Mouse (Mus musculus) gastrocnemius, postnatal 10 days (tissue): ENCODE data around the gene Mdc1. TPM values are rescaled to one million over a fixed set of nuclear protein-coding genes. Genes with fewer than 3 reads are reported as not detected.
A peak's percentile ranks its signal among the peaks of the same experiment; 100 is the strongest.

Experiments
- DNase-seq: peaks from one replicate; pipeline ENCODE4 v3.0.0; 2021; ENCODE audit warnings: mixed read lengths
- long read RNA-seq, 2 experiments: library from polyadenylated mRNA; stranded (forward); transcript quantifications; one replicate each; pipeline ENCODE4 v2.0.0; 2021
- total RNA-seq, 2 experiments: library from RNA; stranded (reverse); gene quantifications; 2 replicates each; pipeline ENCODE4 v1.2.3; 2021

Gene Mdc1
- 10 to 100 TPM; 10.1 to 14.6 TPM for total RNA-seq
- long read RNA-seq, experiment 1, partial matches to known transcripts = 1 of 2 reads
- long read RNA-seq, experiment 1, other reads (novel, unspliced or antisense) = 1 of 2 reads
- long read RNA-seq, experiment 2 = 0 reads

- peak; percentile 96 for DNase-seq
Measured at GRCm38 (mm10) chr17:35841076-35841950, at the start of gene Mdc1. TSS of gene Mdc1 (plus strand) at chr17:35841515.

GRCm38 (mm10) chr17:35792837-35793236 lies 48.5 kb upstream of the Mdc1 start:
- no peak for DNase-seq

GRCm38 (mm10) chr17:35795099-35795498 lies 46.2 kb upstream of the Mdc1 start:
- no peak for DNase-seq

- DNase-seq = no peak
Measured at GRCm38 (mm10) chr17:35795656-35796055, 45.7 kb upstream of the Mdc1 start.

GRCm38 (mm10) chr17:35796835-35797234 lies 44.5 kb upstream of the Mdc1 start:
- DNase-seq = no peak

GRCm38 (mm10) chr17:35800905-35801304 lies 40.4 kb upstream of the Mdc1 start:
- no peak for DNase-seq

- DNase-seq = no peak
Measured at GRCm38 (mm10) chr17:35803020-35803419, 38.3 kb upstream of the Mdc1 start.

GRCm38 (mm10) chr17:35803858-35804399 lies 37.4 kb upstream of the Mdc1 start:
- DNase-seq = no peak

- peak; percentile 29 for DNase-seq
Measured at GRCm38 (mm10) chr17:35808073-35808472, 33.2 kb upstream of the Mdc1 start.

- DNase-seq = no peak
Measured at GRCm38 (mm10) chr17:35809395-35809794, 31.9 kb upstream of the Mdc1 start.

- DNase-seq = no peak
Measured at GRCm38 (mm10) chr17:35810900-35811648, 30.2 kb upstream of the Mdc1 start.

- DNase-seq = no peak
Measured at GRCm38 (mm10) chr17:35812307-35812706, 29.0 kb upstream of the Mdc1 start.

- DNase-seq = no peak
Measured at GRCm38 (mm10) chr17:35812736-35813135, 28.6 kb upstream of the Mdc1 start.

- peak; percentile 89 for DNase-seq
Measured at GRCm38 (mm10) chr17:35813245-35813647, 28.1 kb upstream of the Mdc1 start.

- DNase-seq = no peak
Measured at GRCm38 (mm10) chr17:35813653-35814052, 27.7 kb upstream of the Mdc1 start.

GRCm38 (mm10) chr17:35814678-35815077 lies 26.6 kb upstream of the Mdc1 start:
- no peak for DNase-seq

- no peak for DNase-seq
Measured at GRCm38 (mm10) chr17:35815836-35816235, 25.5 kb upstream of the Mdc1 start.

- no peak for DNase-seq
Measured at GRCm38 (mm10) chr17:35816686-35817085, 24.6 kb upstream of the Mdc1 start.

GRCm38 (mm10) chr17:35817226-35817625 lies 24.1 kb upstream of the Mdc1 start:
- DNase-seq = no peak

- no peak for DNase-seq
Measured at GRCm38 (mm10) chr17:35820111-35820510, 21.2 kb upstream of the Mdc1 start.

- DNase-seq = peak; percentile 70
Measured at GRCm38 (mm10) chr17:35821439-35822430, 19.6 kb upstream of the Mdc1 start, which contains the start of gene Ier3. TSS of gene Ier3 (plus strand) at chr17:35821684.
